Mouse (Mus musculus): Measurements from ENCODE around the gene Psenen. TPM values are rescaled to one million over a fixed set of nuclear protein-coding genes. Genes with fewer than 3 reads are reported as not detected.

Gene Psenen
- polyA plus RNA-seq, 1 experiment = 134 TPM

DNA sequence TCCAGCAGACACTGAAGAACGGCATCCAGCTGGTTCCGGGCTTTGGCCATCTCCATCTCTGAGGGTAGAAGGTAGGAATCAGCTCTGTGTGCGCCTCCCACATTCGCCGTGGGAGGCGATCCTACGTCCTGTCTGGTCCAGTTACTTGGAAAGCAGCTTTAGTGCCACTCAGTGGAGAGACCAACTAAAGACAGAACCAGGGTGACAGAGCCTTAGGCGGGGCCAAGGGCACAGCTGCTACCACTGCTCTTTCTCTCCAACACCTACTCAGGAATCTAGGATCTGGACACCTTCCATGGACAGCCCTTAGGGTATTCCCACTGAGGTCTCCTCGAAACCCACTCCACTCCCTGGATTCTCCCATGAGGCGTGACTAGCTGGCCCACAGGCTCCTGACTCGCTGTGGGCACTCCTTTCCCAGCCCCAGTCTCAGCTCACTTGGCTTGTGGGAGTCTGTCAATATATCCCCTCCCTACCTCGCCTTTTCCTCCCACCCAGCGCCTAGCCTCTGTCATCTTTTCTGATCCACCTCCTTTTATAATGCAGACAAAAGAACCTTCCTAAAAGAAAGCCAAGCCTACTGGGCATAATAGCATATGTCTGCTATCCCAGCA lies 5.4 kb downstream of the Psenen start:
- peaks cover 3% of the 10 kb centered on the region; the same call in 1 of the 2 replicates for H3K4me1 ChIP-seq (ENCODE audit: control insufficient read depth, insufficient read depth, low read length)
- peak overlapping the region; percentile 68 for H3K4me3 ChIP-seq (ENCODE audit: insufficient read depth, low read length)
- TF ChIP-seq CTCF (IDR thresholded peaks at IDR 0.05; ENCODE audit: borderline replicate concordance, insufficient read depth, low read length) = no peak
- no peak for TF ChIP-seq POLR2A (IDR thresholded peaks at IDR 0.05; ENCODE audit: low read depth, low read length)
- H3K27ac ChIP-seq (ENCODE audit: insufficient read depth, low read length) = no peak overlapping the region

DNA sequence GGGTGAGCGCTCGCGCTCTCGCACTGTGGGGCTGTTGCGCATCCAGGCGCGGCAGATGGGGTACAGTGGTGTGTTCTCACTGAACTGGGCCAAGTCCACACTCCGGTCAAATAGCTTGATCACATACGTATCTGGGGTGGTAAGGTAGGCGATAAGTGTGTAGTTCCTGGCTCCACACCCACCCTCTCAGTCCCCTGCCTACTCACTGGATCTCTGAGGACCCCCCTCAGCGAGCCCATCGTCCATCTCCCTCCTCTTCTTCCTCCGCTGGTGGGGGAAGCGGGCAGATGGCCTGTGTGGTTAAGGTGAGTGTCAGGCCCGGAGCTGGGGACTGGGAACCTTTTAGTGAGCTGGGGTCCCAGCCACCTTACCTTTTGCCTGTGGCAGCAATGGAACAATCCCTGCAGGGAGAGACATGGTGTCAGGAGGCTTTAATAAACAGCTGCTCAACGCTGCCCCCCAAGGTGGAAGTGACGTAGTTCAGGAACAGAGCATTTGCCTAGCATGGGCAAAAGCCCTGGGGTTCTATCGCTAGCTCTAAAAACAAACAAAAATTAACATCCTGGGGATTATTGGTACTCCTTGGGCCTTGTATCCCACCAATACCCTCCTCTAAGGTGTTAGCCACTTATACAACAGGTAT lies 6.4 kb downstream of the Psenen start:
- Histone ChIP-seq H3K4me1 (ENCODE audit: control insufficient read depth, insufficient read depth, low read length) (peaks cover 3% of the 10 kb centered on the region; the same call in 1 of the 2 replicates), H3K4me3 (ENCODE audit: insufficient read depth, low read length) (no peak overlapping the region), H3K27ac (ENCODE audit: insufficient read depth, low read length) (no peak overlapping the region)
- TF ChIP-seq POLR2A (IDR thresholded peaks at IDR 0.05; ENCODE audit: low read depth, low read length) (no peak), CTCF (IDR thresholded peaks at IDR 0.05; ENCODE audit: borderline replicate concordance, insufficient read depth, low read length) (peak; percentile 18; the same call in 1 of the 2 replicates)

DNA sequence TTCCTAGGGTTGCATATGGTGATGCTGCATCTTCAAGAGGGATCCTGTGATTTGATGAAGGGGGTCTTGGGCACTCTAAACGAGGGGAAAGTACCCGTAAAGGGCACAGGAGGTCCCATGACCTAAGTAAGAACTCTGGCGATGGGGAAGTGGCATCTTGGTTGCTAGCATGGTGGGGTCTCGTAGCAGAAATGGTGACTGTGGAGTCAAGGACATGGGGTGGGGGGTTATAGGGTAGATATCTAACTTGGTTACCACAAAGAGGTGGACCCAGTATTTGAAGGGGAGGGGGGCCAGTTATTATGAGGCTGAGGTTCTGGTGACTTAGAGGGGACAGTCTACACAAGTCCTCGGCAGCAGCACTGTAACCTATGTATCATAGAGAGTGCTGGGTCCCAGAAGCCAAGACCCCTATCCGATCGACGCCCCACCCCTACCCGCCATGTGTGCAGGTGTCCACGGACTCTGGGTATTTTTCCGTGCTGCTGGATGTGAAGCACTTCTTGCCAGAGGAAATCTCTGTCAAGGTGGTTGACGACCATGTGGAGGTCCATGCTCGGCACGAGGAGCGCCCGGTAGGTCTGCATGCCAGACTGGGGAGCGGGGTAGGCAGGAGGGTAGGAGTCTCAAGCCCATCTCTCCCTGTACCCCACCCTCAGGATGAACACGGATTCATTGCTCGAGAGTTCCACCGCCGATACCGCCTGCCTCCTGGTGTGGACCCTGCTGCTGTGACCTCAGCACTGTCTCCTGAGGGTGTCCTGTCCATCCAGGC lies 9.4 kb downstream of the Psenen start:
- peaks cover 3% of the 10 kb centered on the region; the same call in 1 of the 2 replicates for H3K4me1 ChIP-seq (ENCODE audit: control insufficient read depth, insufficient read depth, low read length)
- no peak overlapping the region for H3K4me3 ChIP-seq (ENCODE audit: insufficient read depth, low read length)
- H3K27ac ChIP-seq (ENCODE audit: insufficient read depth, low read length) = no peak overlapping the region
- TF ChIP-seq CTCF (IDR thresholded peaks at IDR 0.05; ENCODE audit: borderline replicate concordance, insufficient read depth, low read length) = no peak
- 0 out of 2 replicates have a peak, but pooled peaks have one; percentile 18 for TF ChIP-seq POLR2A (IDR thresholded peaks at IDR 0.05; ENCODE audit: low read depth, low read length)

DNA sequence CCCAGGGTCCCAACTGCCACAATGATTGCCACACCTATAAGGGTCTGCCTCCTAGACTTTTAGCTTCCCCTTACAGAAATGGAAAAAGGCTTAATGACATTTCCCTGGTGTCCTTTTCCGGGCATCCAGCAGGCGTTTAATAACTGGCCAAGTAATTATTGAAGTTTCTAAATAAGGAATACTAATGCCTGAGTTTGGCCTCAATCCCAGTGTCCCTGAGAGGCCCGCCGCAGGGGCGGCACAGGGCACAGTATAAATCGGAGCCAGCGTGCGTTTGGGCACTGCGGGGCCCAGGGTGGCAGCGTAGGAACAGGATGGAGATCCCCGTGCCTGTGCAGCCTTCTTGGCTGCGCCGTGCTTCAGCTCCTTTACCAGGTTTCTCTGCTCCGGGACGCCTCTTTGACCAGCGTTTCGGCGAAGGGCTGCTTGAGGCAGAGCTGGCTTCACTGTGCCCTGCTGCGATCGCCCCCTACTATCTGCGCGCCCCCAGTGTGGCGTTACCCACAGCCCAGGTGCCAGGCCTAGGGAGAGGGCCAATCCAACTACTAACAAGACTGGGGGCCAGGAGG lies 10.3 kb downstream of the Psenen start:
- no peak for TF ChIP-seq CTCF (IDR thresholded peaks at IDR 0.05; ENCODE audit: borderline replicate concordance, insufficient read depth, low read length)
- peak; percentile 95 for TF ChIP-seq POLR2A (IDR thresholded peaks at IDR 0.05; ENCODE audit: low read depth, low read length)

DNA sequence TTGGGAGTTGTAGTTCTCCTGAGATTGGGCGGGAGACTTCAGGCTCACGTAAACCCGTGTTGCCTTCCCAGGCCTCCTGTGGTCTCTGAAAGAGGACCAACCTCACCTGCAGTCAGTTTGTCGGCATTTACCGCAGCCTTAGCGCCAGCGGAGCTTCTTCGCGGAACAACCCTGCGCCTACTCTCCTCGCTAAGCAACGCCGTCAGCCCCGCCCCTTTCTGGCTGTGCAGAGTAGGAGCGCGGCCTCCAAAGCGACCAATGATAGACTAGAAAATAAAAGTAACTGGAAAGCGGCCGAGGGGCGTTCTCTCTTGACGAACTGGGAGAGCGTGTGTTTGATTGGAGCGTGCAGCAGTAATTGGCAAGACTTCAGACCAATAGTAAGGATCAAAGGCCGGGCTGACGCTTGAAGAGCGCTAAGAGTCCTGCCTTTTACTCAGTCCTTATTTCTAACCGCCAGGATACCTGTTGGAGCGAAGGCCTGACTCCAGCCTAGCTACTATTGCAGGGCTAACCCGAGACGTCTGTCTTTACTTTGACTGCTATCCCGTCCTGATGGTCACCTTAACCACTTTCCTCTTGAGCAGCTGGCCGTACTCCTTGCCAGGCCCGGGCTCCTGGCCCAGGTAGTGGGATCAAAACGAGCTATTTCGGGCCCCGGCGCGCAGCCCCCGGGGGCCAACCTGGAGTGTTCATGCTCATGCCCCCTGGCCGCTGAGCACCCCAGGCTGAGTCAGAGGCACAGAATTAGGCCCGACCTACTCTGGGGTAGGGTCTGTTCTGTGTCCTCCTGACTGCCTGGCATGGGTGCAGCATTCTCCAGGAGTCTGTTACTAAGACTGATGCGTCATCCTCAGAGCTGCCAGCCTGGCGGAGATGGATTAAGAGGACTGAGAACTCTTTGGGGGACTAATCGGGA lies 11.1 kb downstream of the Psenen start, which contains the start of the genes Hspb6 and Proser3:
TSS of gene Hspb6 (plus strand) at position 77 of the 919 bp plus-strand sequence.
TSS of gene Proser3 (minus strand) at position 198 of the 919 bp plus-strand sequence.
- H3K27ac ChIP-seq (ENCODE audit: insufficient read depth, low read length) = peak within 1 kb of the TSS; percentile 96
- TF ChIP-seq CTCF (IDR thresholded peaks at IDR 0.05; ENCODE audit: borderline replicate concordance, insufficient read depth, low read length) (no peak), POLR2A (IDR thresholded peaks at IDR 0.05; ENCODE audit: low read depth, low read length) (peak; percentile 96)
- peak within 1 kb of the TSS; percentile 88 for H3K4me3 ChIP-seq (ENCODE audit: insufficient read depth, low read length)
- H3K4me1 ChIP-seq (ENCODE audit: control insufficient read depth, insufficient read depth, low read length) = no peaks in the 10 kb centered on the region

More for the DNA sequence above, 10.3 kb downstream of the Psenen start:
- H3K4me3 ChIP-seq (ENCODE audit: insufficient read depth, low read length) = peak overlapping the region; percentile 48
- H3K27ac ChIP-seq (ENCODE audit: insufficient read depth, low read length) = peak overlapping the region; percentile 96
- H3K4me1 ChIP-seq (ENCODE audit: control insufficient read depth, insufficient read depth, low read length) = peaks cover 3% of the 10 kb centered on the region; the same call in 1 of the 2 replicates

DNA sequence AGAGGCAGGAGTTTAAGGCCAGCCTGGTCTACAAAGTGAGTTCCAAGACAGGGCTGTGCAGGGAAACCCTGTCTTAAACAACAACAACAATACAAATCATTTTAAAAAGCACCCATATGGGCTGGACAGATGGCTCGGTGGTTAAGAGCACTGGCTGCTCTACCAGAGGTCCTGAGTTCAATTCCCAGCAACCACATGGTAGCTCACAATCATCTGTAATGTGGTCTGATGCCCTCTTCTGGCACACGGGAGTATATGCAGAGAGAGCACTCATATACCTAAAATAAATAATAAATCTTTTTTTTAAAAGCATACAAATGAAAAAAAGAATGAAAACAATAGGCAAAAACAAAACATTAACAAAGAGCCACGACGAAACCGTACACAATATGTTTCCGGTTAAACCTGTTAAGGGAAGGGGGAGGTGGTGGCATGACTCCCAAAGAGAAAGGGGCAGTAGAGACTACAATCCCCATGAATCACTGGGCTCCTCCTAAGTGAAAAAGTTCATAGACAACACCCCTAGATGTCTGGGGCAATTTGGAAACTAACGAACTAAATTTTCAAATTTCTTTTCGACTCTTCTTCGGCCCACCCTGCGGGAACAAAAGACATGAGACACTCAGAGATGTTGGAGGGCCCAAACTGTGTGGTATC lies 11.9 kb downstream of the Psenen start:
- TF ChIP-seq POLR2A (IDR thresholded peaks at IDR 0.05; ENCODE audit: low read depth, low read length) = no peak
- TF ChIP-seq CTCF (IDR thresholded peaks at IDR 0.05; ENCODE audit: borderline replicate concordance, insufficient read depth, low read length) = no peak

DNA sequence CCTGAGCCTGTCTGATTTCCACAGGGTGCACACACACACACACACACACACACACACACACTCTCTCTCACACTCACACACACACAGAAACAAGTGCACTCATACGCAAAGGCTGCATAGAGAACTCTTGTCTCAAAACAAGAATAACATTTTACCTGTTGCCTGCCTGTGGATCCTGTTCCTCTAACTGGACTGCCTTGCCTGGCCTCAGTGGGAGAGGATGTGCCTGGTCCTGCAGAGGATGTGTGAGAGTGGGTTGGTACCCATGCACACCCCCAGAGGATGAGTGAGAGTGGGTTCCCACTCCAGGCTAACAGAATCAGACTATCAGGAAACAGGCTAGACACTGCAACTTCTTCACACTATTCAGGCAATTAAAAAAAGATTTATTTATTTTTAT lies 12.8 kb downstream of the Psenen start:
- Histone ChIP-seq H3K4me3 (ENCODE audit: insufficient read depth, low read length) (no peak overlapping the region), H3K4me1 (ENCODE audit: control insufficient read depth, insufficient read depth, low read length) (no peaks in the 10 kb centered on the region), H3K27ac (ENCODE audit: insufficient read depth, low read length) (no peak overlapping the region)
- TF ChIP-seq CTCF (IDR thresholded peaks at IDR 0.05; ENCODE audit: borderline replicate concordance, insufficient read depth, low read length) = no peak
- no peak for TF ChIP-seq POLR2A (IDR thresholded peaks at IDR 0.05; ENCODE audit: low read depth, low read length)

More for the DNA sequence above, 11.9 kb downstream of the Psenen start:
- Histone ChIP-seq H3K27ac (ENCODE audit: insufficient read depth, low read length) (peak overlapping the region; percentile 91), H3K4me3 (ENCODE audit: insufficient read depth, low read length) (peak overlapping the region; percentile 88), H3K4me1 (ENCODE audit: control insufficient read depth, insufficient read depth, low read length) (no peaks in the 10 kb centered on the region)

DNA sequence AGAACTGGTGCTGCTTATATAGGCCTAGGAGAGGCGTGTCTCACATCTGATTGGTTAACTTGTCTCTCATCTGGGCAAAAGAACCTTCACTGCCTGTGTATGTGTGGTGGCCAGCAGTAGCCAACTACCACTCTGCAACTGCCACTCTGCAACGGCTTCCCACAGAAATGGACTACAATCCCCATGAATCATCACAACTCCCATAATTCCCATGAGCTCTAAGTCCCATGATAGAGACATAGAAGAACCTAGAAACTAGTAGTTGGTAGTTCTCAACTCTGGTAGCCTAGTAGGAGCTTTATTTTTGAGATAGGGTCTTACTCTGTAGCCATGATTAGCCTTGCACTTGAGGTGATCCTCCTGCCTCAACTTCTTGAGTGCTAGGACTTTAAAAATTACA lies 13.5 kb downstream of the Psenen start:
- no peak overlapping the region for H3K27ac ChIP-seq (ENCODE audit: insufficient read depth, low read length)
- no peaks in the 10 kb centered on the region for H3K4me1 ChIP-seq (ENCODE audit: control insufficient read depth, insufficient read depth, low read length)
- no peak overlapping the region for H3K4me3 ChIP-seq (ENCODE audit: insufficient read depth, low read length)
- no peak for TF ChIP-seq POLR2A (IDR thresholded peaks at IDR 0.05; ENCODE audit: low read depth, low read length)
- TF ChIP-seq CTCF (IDR thresholded peaks at IDR 0.05; ENCODE audit: borderline replicate concordance, insufficient read depth, low read length) = no peak

Data from embryonic fibroblast, embryonic 13.5 days (primary cell).